Mouse (Mus musculus) testis, adult 2 months (tissue): ENCODE measurements around the gene Fbxl3.

Source experiments
- CTCF ChIP-seq: fragments of 200-500 bp; IDR thresholded peaks from 2 replicates; pipeline ENCODE4 v1.5.1; 2012; ENCODE audit warnings: low read depth, mild to moderate bottlenecking, inconsistent platforms, low read length, moderate library complexity; ENCODE audit not compliant: control insufficient read depth, insufficient read depth, insufficient replicate concordance
- POLR2A ChIP-seq: fragments of 200-500 bp; IDR thresholded peaks from 2 replicates; pipeline ENCODE4 v1.6.1; 2012; ENCODE audit warnings: low read depth, mild to moderate bottlenecking, inconsistent platforms, low read length, moderate library complexity; ENCODE audit not compliant: control insufficient read depth

DNA sequence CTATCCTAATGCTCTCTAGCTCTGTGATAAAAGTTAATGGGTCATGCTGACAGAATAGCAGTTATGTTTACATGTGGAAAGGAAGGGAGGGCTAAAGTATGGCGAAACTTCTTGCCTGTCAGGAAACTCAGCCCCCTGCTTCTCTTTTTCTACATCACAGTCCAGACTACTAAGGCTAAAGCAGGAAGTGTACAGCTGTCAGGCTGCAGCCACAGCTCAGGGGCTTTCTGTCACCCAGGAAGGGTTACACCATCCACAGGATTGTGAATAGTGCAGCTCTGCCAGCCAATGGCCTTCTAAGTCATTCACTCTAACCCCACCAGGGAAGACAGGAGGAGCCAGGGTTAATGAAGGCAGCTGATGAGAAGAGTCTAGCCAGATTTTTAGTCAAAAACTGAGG lies 40.4 kb downstream of the Fbxl3 start:
- no peak for TF ChIP-seq CTCF
- no peak for TF ChIP-seq POLR2A
